Mouse (Mus musculus): ENCODE results near the gene Abhd10. TPM values are rescaled to one million over a fixed set of nuclear protein-coding genes. Genes with fewer than 3 reads are reported as not detected.

Gene Abhd10
- total RNA-seq, 2 experiments from 2014 or later = 19.1 to 21.6 TPM

GRCm38 (mm10) chr16:45724742-45725102 is 18.0 kb downstream of the Abhd10 start:
- DNase-seq = peak in 1 of 2 experiments; percentile 47

GRCm38 (mm10) chr16:45724061-45724741 is 18.6 kb downstream of the Abhd10 start, which contains the start of gene Tagln3:
TSS of gene Tagln3 (minus strand) at chr16:45724608.
- DNase-seq = peak; percentile 78 to 82

GRCm38 (mm10) chr16:45723172-45723901 is 19.4 kb downstream of the Abhd10 start:
- peak in 1 of 2 experiments; percentile 33 for DNase-seq

GRCm38 (mm10) chr16:45722460-45722951 is 20.2 kb downstream of the Abhd10 start:
- DNase-seq = peak; percentile 40 to 43

DNA sequence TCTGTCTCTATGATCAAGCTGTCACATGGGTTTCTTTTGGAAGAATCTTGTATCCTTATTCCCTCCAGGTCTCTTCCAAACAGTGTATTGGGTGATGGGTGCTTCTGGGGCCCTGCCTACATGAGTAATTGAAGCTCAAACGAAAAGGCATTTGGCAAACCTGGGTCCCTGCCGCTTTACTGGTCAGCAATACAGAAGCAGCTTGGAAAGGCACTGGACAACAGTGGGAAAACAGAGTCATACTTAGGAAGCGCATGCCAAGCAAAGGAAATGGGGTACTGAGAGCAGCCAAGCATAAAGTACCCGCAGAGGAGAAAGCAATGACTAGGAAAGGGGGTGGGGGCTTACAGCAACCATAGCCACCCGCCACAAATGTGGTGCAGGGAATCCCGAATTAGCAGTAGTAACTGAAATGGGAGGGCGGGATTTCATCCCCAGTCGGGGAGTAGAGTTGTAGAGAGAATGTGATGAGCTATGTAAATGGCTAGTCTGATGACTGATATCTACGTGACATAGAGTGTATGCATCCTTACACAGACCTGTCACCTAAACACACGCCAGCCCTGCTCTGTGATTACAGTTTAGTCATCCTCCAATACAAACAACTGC is 22.6 kb downstream of the Abhd10 start:
- DNase-seq = no peak

GRCm38 (mm10) chr16:45718296-45718695 is 24.5 kb downstream of the Abhd10 start:
- no peak for DNase-seq

DNA sequence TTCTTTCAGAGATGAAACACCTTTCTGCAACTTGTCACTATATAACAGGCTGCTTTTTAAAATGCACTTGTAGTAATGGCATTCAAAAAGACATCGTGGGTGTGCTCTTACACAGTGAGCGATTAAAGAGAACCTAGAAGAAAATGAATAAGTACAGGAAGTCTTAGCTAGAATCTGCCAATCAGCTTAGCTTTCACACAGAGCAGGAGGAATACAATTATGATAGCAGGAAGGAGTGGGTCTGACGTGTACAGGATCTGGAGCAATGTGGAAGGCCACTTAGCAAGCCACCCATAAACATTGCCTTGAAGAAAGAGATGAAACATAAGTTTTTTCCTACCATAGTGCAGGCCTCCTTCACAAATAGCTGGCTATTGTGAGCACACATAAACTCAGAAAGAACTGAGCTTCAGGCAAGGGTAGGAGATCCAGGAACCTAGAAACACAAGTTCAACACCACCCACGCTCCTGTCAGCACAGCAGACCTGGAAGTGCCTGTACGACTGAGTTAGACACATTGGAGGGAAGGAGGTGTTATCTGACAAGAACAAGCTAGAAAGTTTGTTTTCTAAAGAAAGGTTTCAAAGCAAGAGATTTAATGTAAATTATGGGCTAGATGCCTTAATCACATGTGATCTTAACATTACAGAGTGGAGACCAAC is 28.1 kb downstream of the Abhd10 start:
- no peak for DNase-seq

DNA sequence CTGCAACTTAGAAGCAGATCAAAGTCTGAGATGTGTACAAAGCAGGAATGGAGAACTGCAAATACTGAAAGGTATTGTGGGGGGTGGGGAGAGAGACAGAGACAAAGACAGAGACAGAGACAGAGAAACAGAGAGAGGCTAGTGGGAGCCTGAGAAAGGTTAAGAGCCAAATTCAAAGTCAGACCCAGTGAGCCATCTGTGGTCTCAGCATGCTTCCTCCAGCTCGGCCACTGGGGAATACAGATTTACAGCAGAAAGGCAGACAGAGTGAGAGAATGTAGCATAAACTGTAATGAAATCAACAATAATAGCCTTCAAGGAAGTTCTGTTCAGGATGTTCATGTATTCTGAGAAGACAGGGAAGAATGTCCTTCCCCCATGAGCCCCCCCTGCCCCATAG is 28.9 kb downstream of the Abhd10 start:
- no peak for DNase-seq

- DNase-seq = no peak
These were observed 29.5 kb downstream of the Abhd10 start for GRCm38 (mm10) chr16:45713261-45713660.

GRCm38 (mm10) chr16:45711263-45711662 is 31.5 kb downstream of the Abhd10 start:
- no peak for DNase-seq

DNA sequence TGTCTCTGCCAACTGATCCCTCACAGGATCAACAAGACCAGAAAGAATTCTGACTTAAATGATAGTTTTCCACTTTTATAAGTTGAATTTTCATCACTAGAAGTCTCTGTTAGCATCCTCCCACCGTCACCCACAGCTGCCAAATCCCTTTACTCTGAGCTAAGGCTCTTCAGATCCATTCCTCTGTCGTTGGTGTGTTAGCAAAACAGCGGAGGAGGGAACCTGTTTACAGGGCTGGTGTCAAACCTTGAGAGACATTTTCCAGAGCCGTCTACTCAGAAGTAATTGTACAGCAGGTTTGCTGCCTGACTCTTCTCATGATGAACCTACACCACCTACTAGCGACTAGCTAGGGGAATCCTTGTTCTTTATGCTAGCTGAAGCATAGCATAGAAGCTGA is 43.5 kb downstream of the Abhd10 start:
- no peak for DNase-seq

GRCm38 (mm10) chr16:45697996-45698395 is 44.8 kb downstream of the Abhd10 start:
- no peak for DNase-seq

- no peak for DNase-seq
These were observed 47.2 kb downstream of the Abhd10 start for GRCm38 (mm10) chr16:45695445-45696160.

DNA sequence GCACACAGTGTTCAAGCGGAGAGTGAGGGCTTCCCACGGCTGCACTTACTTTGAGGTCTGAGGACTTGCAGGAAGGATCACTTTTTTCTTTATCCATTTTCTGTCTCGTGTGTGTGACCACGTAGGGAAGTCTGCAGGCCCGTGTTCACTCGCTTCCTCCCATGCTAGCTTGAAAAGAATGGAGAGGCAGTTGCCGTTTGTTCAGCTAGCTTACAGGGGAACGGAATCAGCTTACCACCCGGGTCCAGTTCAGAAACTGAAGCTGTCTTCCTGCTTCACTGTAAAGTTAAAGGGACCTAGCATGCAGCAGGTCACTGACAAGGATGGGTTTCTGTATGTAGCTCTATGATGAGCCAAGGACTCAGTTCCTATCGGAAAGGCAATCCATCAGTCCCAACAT is 49.2 kb downstream of the Abhd10 start, which contains the start of gene Tmprss7:
Gene Tmprss7 (minus strand): TSS at position 101 of the 400 bp plus-strand sequence.
- no peak for DNase-seq

DNA sequence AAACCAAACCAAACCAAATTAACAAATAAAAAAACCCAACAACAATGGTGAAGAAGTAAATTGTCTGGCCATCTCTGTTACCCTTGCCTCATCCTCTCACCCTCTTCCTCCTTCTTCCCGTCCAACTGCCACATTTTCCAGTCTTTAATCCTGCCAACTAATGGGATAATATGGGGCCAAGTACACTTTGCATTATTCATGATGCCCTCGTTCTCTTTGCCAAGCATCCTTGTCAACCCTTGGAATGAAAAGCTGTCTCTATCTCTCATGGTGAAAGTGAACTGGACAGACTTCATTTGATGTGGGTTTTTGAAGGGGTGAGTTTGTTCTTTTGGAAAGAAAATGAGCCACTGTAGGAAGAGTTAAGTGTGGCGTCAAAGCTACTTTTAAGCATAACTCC is 49.9 kb downstream of the Abhd10 start:
- no peak for DNase-seq

DNA sequence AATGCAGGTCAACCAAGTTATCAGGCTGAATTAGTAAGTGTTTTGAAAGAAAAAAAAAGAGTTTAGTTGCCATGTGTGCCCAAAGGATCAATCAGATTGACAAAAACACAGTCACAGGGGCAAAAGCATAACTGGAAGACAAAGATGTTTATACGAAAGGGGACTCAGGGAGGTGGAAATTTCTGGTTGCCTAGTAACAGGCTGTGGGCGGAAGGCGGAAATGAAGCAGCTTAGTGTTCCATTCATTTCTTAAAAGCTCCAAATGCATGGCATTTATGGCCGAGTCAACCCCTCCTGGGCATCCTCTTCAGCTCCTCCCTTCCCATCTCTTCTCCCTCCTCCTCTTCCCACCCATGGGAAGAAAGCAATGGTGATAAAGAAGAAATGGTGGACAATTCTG is 52.6 kb downstream of the Abhd10 start:
- DNase-seq = no peak

DNA sequence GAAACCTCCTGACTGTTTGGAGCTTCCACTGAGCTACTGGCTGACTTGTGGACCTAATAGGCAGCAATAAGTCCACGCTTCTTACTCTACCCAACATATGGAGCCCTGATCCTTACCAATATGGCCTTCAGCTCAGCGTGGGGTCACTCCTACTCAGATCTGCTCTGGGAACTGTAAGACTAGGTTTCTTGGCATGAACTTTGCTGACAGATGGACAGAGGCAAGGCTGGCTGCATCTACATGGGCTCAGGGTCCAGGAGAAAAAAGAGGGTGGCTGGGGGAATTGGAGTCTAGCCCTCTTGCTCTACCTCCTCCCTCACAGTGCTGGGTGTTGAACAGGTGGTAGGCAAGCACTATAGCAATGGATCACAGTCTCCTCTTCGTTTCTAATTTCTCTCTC is 55.9 kb downstream of the Abhd10 start:
- no peak for DNase-seq

GRCm38 (mm10) chr16:45685295-45685694 is 57.5 kb downstream of the Abhd10 start:
- DNase-seq = no peak

DNA sequence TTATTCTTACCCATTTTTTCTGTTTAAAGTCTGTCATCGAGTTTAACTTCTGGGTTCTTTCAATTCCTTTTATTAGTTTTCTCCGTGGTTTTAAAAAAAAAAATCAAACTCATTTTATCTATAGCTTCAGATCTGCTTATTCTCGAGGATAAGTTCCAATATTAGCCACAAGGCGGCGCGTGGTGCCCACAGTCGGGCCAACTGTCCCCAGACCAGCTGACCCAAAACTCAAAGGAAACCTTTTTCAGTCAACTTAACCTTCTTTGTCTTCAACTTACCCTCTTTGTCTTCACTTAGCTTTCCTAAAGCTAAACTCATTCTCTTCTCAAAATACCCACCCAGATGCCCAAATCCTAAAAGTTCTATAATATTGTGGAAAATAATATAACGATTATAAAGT is 57.9 kb downstream of the Abhd10 start:
- peak; percentile 31 to 38 for DNase-seq

All from layer of hippocampus, postnatal 36 days (tissue).